Mouse (Mus musculus): ENCODE measurements at regions not wholly inside any gene's neighbourhood (a gene's known extent, or its start where the extent isn't known, plus 50 kb on each side); places are given as distances from the start of the nearest gene placed in this dataset.

DNA sequence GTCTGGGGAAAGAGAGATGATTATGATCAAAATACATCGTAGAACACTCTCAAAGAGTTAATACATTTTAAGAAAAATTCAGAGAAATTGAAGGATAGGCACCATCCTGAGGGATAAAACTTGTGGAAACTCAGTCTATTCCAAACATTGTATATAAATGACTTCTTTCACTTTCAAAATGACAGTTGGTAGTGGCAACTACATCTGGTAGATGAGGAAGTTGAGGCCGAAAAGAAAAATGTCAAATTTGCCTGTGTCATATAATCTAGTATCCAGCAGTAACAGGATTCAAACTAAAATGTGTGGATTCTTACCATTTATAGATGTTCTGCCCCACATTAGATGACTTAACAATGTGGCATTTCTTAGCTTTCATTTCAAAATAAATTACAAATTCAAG lies 86.0 kb upstream of the Ppargc1a start:
- no peak overlapping the region for H3K27ac ChIP-seq (ENCODE audit: low read depth, low read length)
- H3K9ac ChIP-seq (replicated peaks; ENCODE audit: low read depth, low read length): no peak overlapping the region
- ATAC-seq (ENCODE audit: low read depth): no peak
- H3K4me1 ChIP-seq (ENCODE audit: control insufficient read depth, insufficient read depth, low read length): no peaks in the 10 kb centered on the region
- H3K4me2 ChIP-seq (ENCODE audit: low read depth, low read length): no peak overlapping the region
- H3K36me3 ChIP-seq (ENCODE audit: control insufficient read depth, insufficient read depth, low read length): no peaks in the 10 kb centered on the region
- no peaks in the 10 kb centered on the region for H3K27me3 ChIP-seq (ENCODE audit: control insufficient read depth, insufficient read depth, low read length)
- H3K9me3 ChIP-seq (ENCODE audit: control insufficient read depth, low read length): no peaks in the 10 kb centered on the region
- H3K4me3 ChIP-seq (ENCODE audit: low read depth, low read length): no peak overlapping the region
- 90% methylated on average over 2 of the region's 2 CpGs for WGBS

DNA sequence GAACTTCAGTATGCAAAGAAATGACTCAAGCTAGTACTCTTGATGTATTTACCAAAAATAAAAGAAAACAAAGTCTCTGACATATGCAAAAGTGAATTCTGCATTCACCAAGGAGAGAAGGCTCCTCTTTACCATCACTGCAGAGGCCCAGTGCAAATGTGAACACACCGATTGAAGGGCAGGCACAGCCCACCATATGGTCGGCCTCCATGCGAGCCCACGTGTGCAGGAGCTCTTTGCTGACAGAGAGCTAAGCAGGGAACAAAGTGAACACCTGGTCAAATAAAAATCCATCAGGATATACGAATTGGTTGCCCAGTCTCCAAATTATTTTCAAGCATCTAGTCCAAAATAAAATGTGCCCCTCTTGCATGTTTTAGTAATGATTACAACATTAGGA lies 56.9 kb upstream of the Ppargc1a start:
- H3K4me2 ChIP-seq (ENCODE audit: low read depth, low read length): no peak overlapping the region
- no peaks in the 10 kb centered on the region for H3K9me3 ChIP-seq (ENCODE audit: control insufficient read depth, low read length)
- no peak overlapping the region for H3K27ac ChIP-seq (ENCODE audit: low read depth, low read length)
- 0 out of 2 replicates have a peak, but pooled peaks cover 2% of the 10 kb centered on the region for H3K4me1 ChIP-seq (ENCODE audit: control insufficient read depth, insufficient read depth, low read length)
- 67% methylated on average over 5 of the region's 5 CpGs for WGBS
- H3K36me3 ChIP-seq (ENCODE audit: control insufficient read depth, insufficient read depth, low read length): no peaks in the 10 kb centered on the region
- H3K4me3 ChIP-seq (ENCODE audit: low read depth, low read length): no peak overlapping the region
- no peaks in the 10 kb centered on the region for H3K27me3 ChIP-seq (ENCODE audit: control insufficient read depth, insufficient read depth, low read length)
- ATAC-seq (ENCODE audit: low read depth): no peak
- H3K9ac ChIP-seq (replicated peaks; ENCODE audit: low read depth, low read length): no peak overlapping the region

Measured in neural tube, embryonic 14.5 days (tissue).